Mouse (Mus musculus): ENCODE measurements around the gene Hsf2bp. TPM values are rescaled to one million over a fixed set of nuclear protein-coding genes. Genes with fewer than 3 reads are reported as not detected.

Hsf2bp gene
- polyA plus RNA-seq, 1 experiment from 2014 or later, result 0.64 TPM

DNA sequence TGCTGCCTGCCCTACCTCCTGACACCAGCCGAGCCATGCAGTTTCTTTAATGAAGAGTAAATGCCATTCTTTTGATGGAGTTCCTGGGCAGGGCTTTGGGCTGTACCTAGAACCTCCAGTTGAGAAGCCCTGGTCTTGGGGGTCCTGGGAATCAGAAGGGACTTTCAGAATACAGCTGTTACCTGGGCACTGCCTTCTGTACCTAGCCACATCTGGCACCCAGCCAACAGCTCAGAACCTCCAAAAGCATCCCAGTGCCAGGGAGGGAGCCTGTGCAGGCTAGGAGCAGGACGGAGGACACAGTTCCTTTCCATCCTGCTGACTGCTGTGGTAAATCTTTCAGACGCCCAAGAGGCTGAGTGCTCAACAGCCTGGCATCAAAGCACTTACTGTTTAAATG lies 100.3 kb downstream of the Hsf2bp start:
- ATAC-seq (ENCODE audit: insufficient number of reproducible peaks, low FRiP score, low TSS enrichment, low read depth), result 0 out of 2 replicates have a peak, but pooled peaks have one; percentile 3
- Histone ChIP-seq H3K9ac (ENCODE audit: low read length) (no peak overlapping the region), H3K9me3 (ENCODE audit: control insufficient read depth, low read length) (no peaks in the 10 kb centered on the region), H3K4me1 (ENCODE audit: control insufficient read depth, insufficient read depth, low read length) (peaks cover 9% of the 10 kb centered on the region), H3K27me3 (ENCODE audit: control insufficient read depth, insufficient read depth, low read length) (no peaks in the 10 kb centered on the region), H3K4me3 (ENCODE audit: low read depth, low read length) (no peak overlapping the region), H3K36me3 (ENCODE audit: control insufficient read depth, insufficient read depth, low read length) (no peaks in the 10 kb centered on the region), H3K27ac (replicated peaks; ENCODE audit: low read depth, low read length) (no peak overlapping the region), H3K4me2 (ENCODE audit: low read depth, severe bottlenecking) (no peak overlapping the region)
- 66% methylated on average over 3 of the region's 3 CpGs for WGBS
- no peak for DNase-seq (ENCODE audit: low spot score)

DNA sequence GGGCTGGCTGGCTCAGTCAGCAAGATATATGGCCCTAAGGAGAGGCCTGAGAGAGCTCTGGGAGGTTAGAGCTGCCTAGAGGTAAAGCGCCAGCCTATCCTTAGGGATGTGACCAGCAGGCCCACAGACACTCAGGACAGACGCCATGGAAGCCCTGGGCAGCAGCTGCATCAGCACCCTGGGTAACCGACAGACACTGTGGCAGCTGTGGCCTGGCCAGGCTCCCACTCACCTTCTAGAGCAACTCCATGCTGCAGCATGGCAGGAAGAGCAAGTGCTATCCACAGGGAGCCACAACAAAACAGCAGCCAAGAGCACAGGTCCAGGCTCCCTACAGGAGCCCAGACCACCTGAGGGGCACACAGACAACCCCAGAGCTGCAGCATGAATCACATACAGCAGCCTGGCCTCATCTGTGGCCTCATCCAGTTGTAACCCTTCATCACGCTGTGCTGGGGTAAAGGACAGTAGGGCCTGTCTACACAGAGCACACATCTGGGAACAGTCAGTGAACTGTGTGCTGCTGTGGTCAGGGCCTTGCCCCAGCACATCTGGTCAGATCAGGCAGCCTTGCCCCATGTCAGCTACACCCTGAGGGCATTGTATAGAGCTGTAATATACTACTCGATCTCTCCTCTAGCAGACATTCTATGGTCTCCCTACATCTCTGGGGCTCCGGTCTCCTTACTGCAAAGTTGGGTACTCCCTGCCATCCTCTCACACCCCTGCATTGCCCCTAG lies 100.9 kb downstream of the Hsf2bp start:
- Histone ChIP-seq H3K4me1 (ENCODE audit: control insufficient read depth, insufficient read depth, low read length) (peaks cover 9% of the 10 kb centered on the region), H3K9me3 (ENCODE audit: control insufficient read depth, low read length) (no peaks in the 10 kb centered on the region), H3K9ac (ENCODE audit: low read length) (no peak overlapping the region), H3K36me3 (ENCODE audit: control insufficient read depth, insufficient read depth, low read length) (no peaks in the 10 kb centered on the region), H3K27ac (replicated peaks; ENCODE audit: low read depth, low read length) (no peak overlapping the region), H3K4me3 (ENCODE audit: low read depth, low read length) (no peak overlapping the region), H3K4me2 (ENCODE audit: low read depth, severe bottlenecking) (no peak overlapping the region), H3K27me3 (ENCODE audit: control insufficient read depth, insufficient read depth, low read length) (no peaks in the 10 kb centered on the region)
- 52% methylated on average over 6 of the region's 6 CpGs for WGBS
- ATAC-seq (ENCODE audit: insufficient number of reproducible peaks, low FRiP score, low TSS enrichment, low read depth) (peak; percentile 67; the same call in 1 of the 2 replicates), DNase-seq (ENCODE audit: low spot score) (no peak)

DNA sequence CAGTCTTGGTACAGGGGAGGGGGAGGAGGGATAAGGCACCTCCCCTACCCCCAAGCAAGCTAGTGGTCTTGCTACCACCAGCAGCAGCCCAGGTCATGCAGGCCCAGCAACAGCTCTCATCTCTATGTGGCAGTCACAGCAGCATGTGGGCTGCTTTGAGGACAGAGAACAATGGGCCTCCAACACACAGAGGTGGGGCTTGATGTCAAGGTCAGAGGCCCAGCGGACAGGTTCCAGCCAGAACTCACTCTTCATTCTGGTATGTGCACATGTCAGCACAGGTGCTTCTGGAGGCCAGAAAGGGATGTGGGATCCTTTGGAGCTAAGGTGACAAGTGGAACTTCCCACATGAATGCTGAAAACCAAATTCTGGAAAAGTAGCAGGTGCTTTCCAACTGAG lies 102.2 kb downstream of the Hsf2bp start:
- DNase-seq (ENCODE audit: low spot score) (no peak), ATAC-seq (ENCODE audit: insufficient number of reproducible peaks, low FRiP score, low TSS enrichment, low read depth) (no peak)
- Histone ChIP-seq H3K9ac (ENCODE audit: low read length) (no peak overlapping the region), H3K27ac (replicated peaks; ENCODE audit: low read depth, low read length) (no peak overlapping the region), H3K4me2 (ENCODE audit: low read depth, severe bottlenecking) (no peak overlapping the region), H3K4me3 (ENCODE audit: low read depth, low read length) (no peak overlapping the region), H3K27me3 (ENCODE audit: control insufficient read depth, insufficient read depth, low read length) (no peaks in the 10 kb centered on the region), H3K4me1 (ENCODE audit: control insufficient read depth, insufficient read depth, low read length) (peaks cover 12% of the 10 kb centered on the region), H3K36me3 (ENCODE audit: control insufficient read depth, insufficient read depth, low read length) (no peaks in the 10 kb centered on the region), H3K9me3 (ENCODE audit: control insufficient read depth, low read length) (no peaks in the 10 kb centered on the region)
- 77% methylated on average over 1 of the region's 1 CpGs for WGBS

DNA sequence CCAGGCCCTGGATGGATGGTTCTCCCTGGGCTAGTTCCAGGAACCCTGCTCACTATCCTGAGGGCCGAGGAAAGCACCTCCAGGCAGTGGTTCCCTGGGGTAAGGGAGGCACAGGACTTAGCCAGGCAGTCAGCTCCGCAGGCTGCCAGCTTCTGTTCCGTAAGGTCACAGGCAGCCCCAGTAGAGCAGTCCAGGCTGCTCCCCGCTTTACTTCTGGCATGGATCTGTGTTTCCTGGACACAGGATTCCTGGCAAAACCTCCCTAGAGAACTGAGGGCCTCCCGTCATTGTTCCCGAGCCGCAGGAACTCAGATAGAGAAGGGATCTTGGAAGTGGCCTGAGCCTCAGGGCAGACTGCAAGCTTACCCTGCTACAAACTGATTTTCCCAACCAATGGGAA lies 104.7 kb downstream of the Hsf2bp start:
- H3K4me1 ChIP-seq (ENCODE audit: control insufficient read depth, insufficient read depth, low read length), result peaks cover 12% of the 10 kb centered on the region
- peak overlapping the region; percentile 30; the same call in 1 of the 2 replicates for H3K27ac ChIP-seq (replicated peaks; ENCODE audit: low read depth, low read length)
- ATAC-seq (ENCODE audit: insufficient number of reproducible peaks, low FRiP score, low TSS enrichment, low read depth), result no peak
- H3K4me2 ChIP-seq (ENCODE audit: low read depth, severe bottlenecking), result no peak overlapping the region
- WGBS, result 86% methylated on average over 7 of the region's 7 CpGs
- no peaks in the 10 kb centered on the region for H3K9me3 ChIP-seq (ENCODE audit: control insufficient read depth, low read length)
- no peaks in the 10 kb centered on the region for H3K27me3 ChIP-seq (ENCODE audit: control insufficient read depth, insufficient read depth, low read length)
- H3K36me3 ChIP-seq (ENCODE audit: control insufficient read depth, insufficient read depth, low read length), result no peaks in the 10 kb centered on the region
- DNase-seq (ENCODE audit: low spot score), result no peak
- no peak overlapping the region for H3K4me3 ChIP-seq (ENCODE audit: low read depth, low read length)
- no peak overlapping the region for H3K9ac ChIP-seq (ENCODE audit: low read length)

DNA sequence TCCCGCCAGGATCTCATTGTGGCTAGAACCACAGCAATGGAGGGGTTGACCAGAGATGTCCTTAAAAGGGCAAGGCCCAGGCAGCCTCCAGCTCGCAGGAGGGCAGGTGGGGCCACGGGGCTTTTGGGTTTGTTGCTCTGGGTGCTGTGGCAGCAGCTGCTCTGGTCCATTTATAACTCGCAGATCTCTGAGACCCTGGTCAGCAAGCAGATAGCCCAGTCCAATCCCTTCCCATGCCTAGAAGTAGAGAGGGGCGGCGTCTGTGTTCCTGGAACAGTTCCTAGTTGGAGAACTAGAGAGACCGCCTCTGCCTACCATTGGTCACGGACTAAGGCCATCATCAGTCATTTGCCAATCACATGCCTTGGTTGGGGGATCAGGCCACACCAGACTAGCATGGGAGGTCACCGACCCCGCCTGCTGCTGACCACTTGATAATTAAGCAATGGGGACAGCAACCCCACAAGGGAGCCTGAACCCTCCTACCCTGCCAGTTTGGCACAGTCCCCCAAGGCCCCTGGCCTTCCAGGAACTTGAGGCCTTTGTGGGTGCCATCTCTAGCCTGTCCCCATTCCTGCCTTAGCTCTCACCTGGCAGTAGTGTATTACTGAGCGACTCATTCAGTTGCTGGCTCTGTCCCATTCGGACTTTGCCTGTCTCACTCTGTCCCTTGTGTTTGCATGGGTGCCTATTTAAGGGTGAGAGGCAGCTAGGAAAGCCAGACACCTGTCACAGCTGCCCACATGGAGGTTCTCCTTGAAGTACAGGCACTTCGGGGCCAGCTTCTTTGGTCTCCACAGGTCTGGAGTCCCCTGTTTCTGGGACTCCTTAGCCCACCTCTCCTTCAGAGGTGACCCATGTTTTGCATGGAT lies 106.1 kb downstream of the Hsf2bp start:
- DNase-seq (ENCODE audit: low spot score) (peak; percentile 35), ATAC-seq (ENCODE audit: insufficient number of reproducible peaks, low FRiP score, low TSS enrichment, low read depth) (0 out of 2 replicates have a peak, but pooled peaks have one; percentile 51)
- 48% methylated on average over 13 of the region's 13 CpGs for WGBS
- Histone ChIP-seq H3K27ac (replicated peaks; ENCODE audit: low read depth, low read length) (no peak overlapping the region), H3K36me3 (ENCODE audit: control insufficient read depth, insufficient read depth, low read length) (no peaks in the 10 kb centered on the region), H3K27me3 (ENCODE audit: control insufficient read depth, insufficient read depth, low read length) (no peaks in the 10 kb centered on the region), H3K4me1 (ENCODE audit: control insufficient read depth, insufficient read depth, low read length) (peaks cover 5% of the 10 kb centered on the region; the same call in 1 of the 2 replicates), H3K4me3 (ENCODE audit: low read depth, low read length) (no peak overlapping the region), H3K9me3 (ENCODE audit: control insufficient read depth, low read length) (no peaks in the 10 kb centered on the region), H3K9ac (ENCODE audit: low read length) (no peak overlapping the region), H3K4me2 (ENCODE audit: low read depth, severe bottlenecking) (no peak overlapping the region)

DNA sequence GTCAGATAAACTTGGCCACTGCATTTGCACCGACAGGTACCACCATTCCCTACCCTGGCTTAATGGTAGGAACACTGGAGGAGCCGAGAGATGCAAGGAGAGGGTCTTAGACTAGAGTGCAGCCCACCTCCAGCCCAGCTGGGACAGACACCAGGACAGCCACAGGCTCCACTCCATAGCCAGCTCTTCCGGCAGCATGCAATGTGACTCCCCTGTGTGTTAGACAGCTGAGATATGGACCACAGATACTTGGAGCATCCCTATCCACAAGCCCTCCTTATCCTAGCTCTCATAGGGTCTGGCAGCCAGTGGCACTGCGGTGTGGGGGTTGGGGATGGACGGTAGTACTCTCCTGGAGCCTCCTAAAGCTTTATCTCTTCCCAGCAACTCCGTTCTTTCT lies 107.1 kb downstream of the Hsf2bp start:
- H3K4me1 ChIP-seq (ENCODE audit: control insufficient read depth, insufficient read depth, low read length), result 0 out of 2 replicates have a peak, but pooled peaks cover 3% of the 10 kb centered on the region
- H3K27ac ChIP-seq (replicated peaks; ENCODE audit: low read depth, low read length), result no peak overlapping the region
- ATAC-seq (ENCODE audit: insufficient number of reproducible peaks, low FRiP score, low TSS enrichment, low read depth) (no peak), DNase-seq (ENCODE audit: low spot score) (no peak)
- H3K36me3 ChIP-seq (ENCODE audit: control insufficient read depth, insufficient read depth, low read length), result no peaks in the 10 kb centered on the region
- no peaks in the 10 kb centered on the region for H3K9me3 ChIP-seq (ENCODE audit: control insufficient read depth, low read length)
- 95% methylated on average over 6 of the region's 6 CpGs for WGBS
- no peaks in the 10 kb centered on the region for H3K27me3 ChIP-seq (ENCODE audit: control insufficient read depth, insufficient read depth, low read length)
- H3K9ac ChIP-seq (ENCODE audit: low read length), result no peak overlapping the region
- H3K4me3 ChIP-seq (ENCODE audit: low read depth, low read length), result no peak overlapping the region
- no peak overlapping the region for H3K4me2 ChIP-seq (ENCODE audit: low read depth, severe bottlenecking)

DNA sequence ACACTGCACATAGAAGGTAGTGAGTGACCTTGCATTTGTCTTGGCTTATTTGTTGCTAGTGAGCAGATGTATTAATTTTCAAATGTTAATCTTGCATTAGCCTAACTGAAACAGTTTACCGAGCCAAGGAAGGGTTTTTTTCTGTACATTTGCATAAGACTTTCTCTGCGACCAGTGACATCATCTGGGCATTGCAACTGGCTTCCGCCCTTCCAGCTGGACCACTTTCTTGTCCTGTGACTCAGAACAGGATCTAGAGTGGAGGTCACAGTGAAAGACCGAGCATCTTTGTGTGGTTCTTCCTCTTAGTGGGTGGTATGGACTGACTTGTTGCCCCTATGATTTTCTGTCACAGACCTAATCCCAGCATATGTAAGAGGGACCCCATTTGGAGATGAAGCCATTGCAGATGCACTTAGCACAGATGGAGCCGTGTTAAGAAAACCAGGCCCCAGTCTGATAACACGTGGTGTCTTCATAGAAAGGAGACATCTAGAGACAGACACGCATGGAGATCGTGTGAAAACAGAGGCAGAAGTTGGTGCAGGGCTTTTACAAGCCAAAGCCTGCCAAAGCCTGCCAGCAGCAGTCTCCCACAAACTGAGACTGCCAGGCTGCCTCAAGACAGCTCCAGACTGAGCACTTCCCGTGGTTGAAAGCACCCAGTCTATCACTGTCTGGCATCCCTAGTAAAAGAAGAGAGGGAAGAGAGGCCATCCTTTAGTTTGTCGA lies 108.1 kb downstream of the Hsf2bp start:
- Histone ChIP-seq H3K27me3 (ENCODE audit: control insufficient read depth, insufficient read depth, low read length) (no peaks in the 10 kb centered on the region), H3K36me3 (ENCODE audit: control insufficient read depth, insufficient read depth, low read length) (no peaks in the 10 kb centered on the region), H3K9ac (ENCODE audit: low read length) (no peak overlapping the region), H3K4me2 (ENCODE audit: low read depth, severe bottlenecking) (no peak overlapping the region), H3K9me3 (ENCODE audit: control insufficient read depth, low read length) (no peaks in the 10 kb centered on the region), H3K4me3 (ENCODE audit: low read depth, low read length) (no peak overlapping the region), H3K4me1 (ENCODE audit: control insufficient read depth, insufficient read depth, low read length) (0 out of 2 replicates have a peak, but pooled peaks cover 3% of the 10 kb centered on the region), H3K27ac (replicated peaks; ENCODE audit: low read depth, low read length) (no peak overlapping the region)
- WGBS, result 90% methylated on average over 10 of the region's 10 CpGs
- ATAC-seq (ENCODE audit: insufficient number of reproducible peaks, low FRiP score, low TSS enrichment, low read depth) (no peak), DNase-seq (ENCODE audit: low spot score) (no peak)

DNA sequence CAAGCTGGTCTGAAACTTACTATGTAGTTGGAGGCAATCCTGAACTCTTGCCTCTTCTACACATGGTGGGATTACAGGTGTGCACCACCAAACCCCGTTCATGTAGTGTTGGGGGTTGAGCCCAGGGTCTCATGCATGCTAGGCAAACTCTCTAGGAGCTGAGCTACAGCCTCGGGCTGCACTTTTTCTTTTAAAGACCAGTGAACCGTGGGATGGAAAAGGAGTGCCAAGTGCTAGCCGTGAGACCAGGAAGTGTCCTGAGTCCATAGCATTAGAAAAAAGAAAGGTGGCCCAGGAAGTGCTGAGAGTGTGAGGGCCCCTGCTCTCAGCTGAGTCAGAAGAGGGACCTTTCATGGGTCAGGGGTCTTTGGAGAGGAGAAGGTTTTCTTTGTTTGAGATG lies 111.9 kb downstream of the Hsf2bp start:
- ATAC-seq (ENCODE audit: insufficient number of reproducible peaks, low FRiP score, low TSS enrichment, low read depth), result no peak
- peaks cover 13% of the 10 kb centered on the region for H3K4me1 ChIP-seq (ENCODE audit: control insufficient read depth, insufficient read depth, low read length)
- 77% methylated on average over 4 of the region's 4 CpGs for WGBS
- H3K9ac ChIP-seq (ENCODE audit: low read length), result no peak overlapping the region
- no peak overlapping the region for H3K4me2 ChIP-seq (ENCODE audit: low read depth, severe bottlenecking)
- H3K9me3 ChIP-seq (ENCODE audit: control insufficient read depth, low read length), result no peaks in the 10 kb centered on the region
- DNase-seq (ENCODE audit: low spot score), result no peak
- no peaks in the 10 kb centered on the region for H3K27me3 ChIP-seq (ENCODE audit: control insufficient read depth, insufficient read depth, low read length)
- H3K27ac ChIP-seq (replicated peaks; ENCODE audit: low read depth, low read length), result no peak overlapping the region
- H3K36me3 ChIP-seq (ENCODE audit: control insufficient read depth, insufficient read depth, low read length), result no peaks in the 10 kb centered on the region
- H3K4me3 ChIP-seq (ENCODE audit: low read depth, low read length), result no peak overlapping the region
